Mouse (Mus musculus) lung, postnatal 0 days (tissue): ENCODE measurements around the gene Map4k2.
A peak's percentile ranks its signal among the peaks of the same experiment; 100 is the strongest.

ENCODE experiments used
- CTCF ChIP-seq: IDR thresholded peaks from 2 replicates; pipeline ENCODE4 v1.5.1; 2016; ENCODE audit warnings: antibody characterized with exemption, mild to moderate bottlenecking
- EP300 ChIP-seq: IDR thresholded peaks from 2 replicates; pipeline ENCODE4 v1.6.1; 2016; ENCODE audit warnings: antibody characterized with exemption, mild to moderate bottlenecking, control low read depth

- TF ChIP-seq CTCF = peak; percentile 99
- no peak for TF ChIP-seq EP300
Observed at GRCm38 (mm10) chr19:6304787-6305516, 36.0 kb upstream of the Map4k2 start.
